Mouse (Mus musculus) CH12.LX (cell line): Measurements from ENCODE around the gene Map2. TPM values are rescaled to one million over a fixed set of nuclear protein-coding genes. Genes with fewer than 3 reads are reported as not detected.

Experiments
- DNase-seq: peaks from one replicate; pipeline ENCODE4 v3.0.0-alpha.2; 2013; ENCODE audit errors: extremely low read depth
- H3K27ac ChIP-seq: 2 replicates; pipeline ENCODE4 v1.5.1; 2012; ENCODE audit warnings: low read depth, mild to moderate bottlenecking, control low read depth, moderate library complexity; ENCODE audit not compliant: insufficient read depth
- H3K27me3 ChIP-seq: replicated peaks from 2 replicates; pipeline ENCODE3; 2012; ENCODE audit warnings: inconsistent platforms
- H3K36me3 ChIP-seq, 2 experiments: replicated peaks in 1 of 2; 2 replicates each; pipeline versions ENCODE3 to v1.6.1; 2012; ENCODE audit warnings: inconsistent platforms in 1 of 2, low read length in 1 of 2, mild to moderate bottlenecking in 1 of 2, mixed read lengths in 1 of 2, moderate library complexity in 1 of 2; ENCODE audit not compliant: control insufficient read depth in 1 of 2, insufficient read depth in 1 of 2
- H3K4me1 ChIP-seq, 2 experiments: 2 replicates each; pipeline ENCODE4 v1.6.1; 2012; ENCODE audit warnings: inconsistent platforms in 1 of 2, moderate library complexity in 1 of 2; ENCODE audit not compliant: insufficient read depth in 2 of 2, control insufficient read depth in 1 of 2
- H3K4me2 ChIP-seq: 2 replicates; pipeline ENCODE4 v1.6.1; 2012; ENCODE audit warnings: low read depth, mild to moderate bottlenecking, control low read depth; ENCODE audit not compliant: poor library complexity, insufficient read depth, severe bottlenecking
- H3K4me3 ChIP-seq, 3 experiments: fragments of 150-350 bp in 1 of 3; sonication (generic) in 1 of 3; replicated peaks in 1 of 3; 2 replicates each; pipeline versions ENCODE3 to v1.5.1; 2011 to 2012; ENCODE audit warnings: low read depth in 2 of 3, low read length in 2 of 3, mild to moderate bottlenecking in 2 of 3, moderate library complexity in 2 of 3, control low read depth in 1 of 3, improper control_type of control experiment in 1 of 3, inconsistent platforms in 1 of 3, mixed read lengths in 1 of 3; ENCODE audit not compliant: poor library complexity in 1 of 3
- H3K79me2 ChIP-seq: replicated peaks from 2 replicates; pipeline ENCODE4 v1.6.1; 2012; ENCODE audit warnings: mild to moderate bottlenecking, moderate library complexity; ENCODE audit not compliant: control insufficient read depth, poor library complexity, insufficient read depth, severe bottlenecking; ENCODE audit errors: extremely low read depth
- H3K9ac ChIP-seq: 2 replicates; pipeline ENCODE4 v1.6.1; 2012; ENCODE audit warnings: low read depth, mild to moderate bottlenecking, control low read depth, moderate library complexity; ENCODE audit not compliant: insufficient read depth
- H3K9me3 ChIP-seq: replicated peaks from 2 replicates; pipeline ENCODE3; 2012; ENCODE audit warnings: low read length, inconsistent platforms, mixed read lengths
- CHD2 ChIP-seq: IDR thresholded peaks from 2 replicates; pipeline ENCODE4 v1.6.1; 2011; ENCODE audit warnings: low read length, improper control_type of control experiment
- CTCF ChIP-seq, 2 experiments: IDR thresholded peaks in 1 of 2; conservative IDR thresholded peaks in 1 of 2; 2 replicates each; pipeline ENCODE4 v1.5.1; 2011 to 2012; ENCODE audit warnings: low read depth in 2 of 2, low read length in 2 of 2, improper control_type of control experiment in 1 of 2, inconsistent platforms in 1 of 2, mild to moderate bottlenecking in 1 of 2, moderate library complexity in 1 of 2
- EP300 ChIP-seq: IDR thresholded peaks from 2 replicates; pipeline ENCODE4 v1.6.1; 2011; ENCODE audit warnings: low read length, improper control_type of control experiment
- ETS1 ChIP-seq: conservative IDR thresholded peaks from 2 replicates; pipeline ENCODE4 v1.6.1; 2012; ENCODE audit warnings: low read depth, mild to moderate bottlenecking, inconsistent platforms, low read length, improper control_type of control experiment, moderate library complexity
- GABPA ChIP-seq: IDR thresholded peaks from 2 replicates; pipeline ENCODE4 v1.6.1; 2012; ENCODE audit warnings: low read depth, low read length, improper control_type of control experiment, inconsistent platforms; ENCODE audit not compliant: insufficient replicate concordance
- HCFC1 ChIP-seq: IDR thresholded peaks from 2 replicates; pipeline ENCODE4 v1.6.1; 2012; ENCODE audit warnings: low read depth, mild to moderate bottlenecking, inconsistent platforms, low read length, improper control_type of control experiment
- IRF4 ChIP-seq: IDR thresholded peaks from 2 replicates; pipeline ENCODE4 v1.6.1; 2014; ENCODE audit warnings: low read depth, mild to moderate bottlenecking, inconsistent platforms, low read length, improper control_type of control experiment
- JUN ChIP-seq: IDR thresholded peaks from 2 replicates; pipeline ENCODE4 v1.6.1; 2011; ENCODE audit warnings: low read depth, mild to moderate bottlenecking, low read length, improper control_type of control experiment, moderate library complexity; ENCODE audit not compliant: insufficient read depth
- JUND ChIP-seq: conservative IDR thresholded peaks from 2 replicates; pipeline ENCODE4 v1.6.1; 2011; ENCODE audit warnings: low read depth, low read length, improper control_type of control experiment
- KAT2A ChIP-seq: IDR thresholded peaks from 2 replicates; pipeline ENCODE4 v1.6.1; 2012; ENCODE audit warnings: low read length, improper control_type of control experiment, inconsistent platforms; ENCODE audit not compliant: insufficient replicate concordance
- MAX ChIP-seq: IDR thresholded peaks from 2 replicates; pipeline ENCODE4 v1.6.1; 2011; ENCODE audit warnings: low read length, improper control_type of control experiment
- MAZ ChIP-seq: IDR thresholded peaks from 2 replicates; pipeline ENCODE4 v1.6.1; 2012; ENCODE audit warnings: low read depth, mild to moderate bottlenecking, inconsistent platforms, low read length, improper control_type of control experiment, moderate library complexity
- MEF2A ChIP-seq: IDR thresholded peaks from 2 replicates; pipeline ENCODE4 v1.6.1; 2014; ENCODE audit warnings: low read depth, mild to moderate bottlenecking, inconsistent platforms, low read length, improper control_type of control experiment, borderline replicate concordance
- MXI1 ChIP-seq: IDR thresholded peaks from 2 replicates; pipeline ENCODE4 v1.6.1; 2011; ENCODE audit warnings: mild to moderate bottlenecking, low read depth, low read length, improper control_type of control experiment
- NELFE ChIP-seq: IDR thresholded peaks from 2 replicates; pipeline ENCODE4 v1.6.1; 2011; ENCODE audit warnings: low read depth, low read length, improper control_type of control experiment
- NRF1 ChIP-seq: IDR thresholded peaks from 2 replicates; pipeline ENCODE4 v1.6.1; 2014; ENCODE audit warnings: low read depth, mild to moderate bottlenecking, inconsistent platforms, low read length, improper control_type of control experiment, moderate library complexity
- PAX5 ChIP-seq: IDR thresholded peaks from 2 replicates; pipeline ENCODE4 v1.6.1; 2012; ENCODE audit warnings: low read length, inconsistent platforms, mixed read lengths
- POLR2AphosphoS2 ChIP-seq: IDR thresholded peaks from 2 replicates; pipeline ENCODE4 v1.6.1; 2011; ENCODE audit warnings: low read depth, low read length, improper control_type of control experiment
- RCOR1 ChIP-seq: conservative IDR thresholded peaks from 2 replicates; pipeline ENCODE4 v1.6.1; 2012; ENCODE audit warnings: low read depth, mild to moderate bottlenecking, inconsistent platforms, low read length, improper control_type of control experiment
- SIN3A ChIP-seq: IDR thresholded peaks from 2 replicates; pipeline ENCODE4 v1.6.1; 2012; ENCODE audit warnings: low read length, improper control_type of control experiment, inconsistent platforms
- TCF12 ChIP-seq: IDR thresholded peaks from 2 replicates; pipeline ENCODE4 v1.6.1; 2014; ENCODE audit warnings: low read depth, mild to moderate bottlenecking, inconsistent platforms, low read length, improper control_type of control experiment
- UBTF ChIP-seq: IDR thresholded peaks from 2 replicates; pipeline ENCODE4 v1.6.1; 2012; ENCODE audit warnings: low read depth, mild to moderate bottlenecking, inconsistent platforms, low read length, improper control_type of control experiment, moderate library complexity
- USF1 ChIP-seq: IDR thresholded peaks from 2 replicates; pipeline ENCODE4 v1.6.1; 2014; ENCODE audit warnings: low read depth, mild to moderate bottlenecking, inconsistent platforms, low read length, improper control_type of control experiment
- ZC3H11A ChIP-seq: IDR thresholded peaks from 2 replicates; pipeline ENCODE4 v1.6.1; 2012; ENCODE audit warnings: low read depth, mild to moderate bottlenecking, inconsistent platforms, low read length, improper control_type of control experiment
- ZKSCAN1 ChIP-seq: IDR thresholded peaks from 2 replicates; pipeline ENCODE4 v1.6.1; 2012; ENCODE audit warnings: low read depth, inconsistent platforms, low read length, improper control_type of control experiment, borderline replicate concordance
- ZMIZ1 ChIP-seq: IDR thresholded peaks from 2 replicates; pipeline ENCODE4 v1.6.1; 2012; ENCODE audit warnings: low read depth, mild to moderate bottlenecking, inconsistent platforms, low read length, improper control_type of control experiment
- dilution Hi-C: fragments of 300-500 bp; cut with MboI; formaldehyde crosslinking; loops from 2 replicates; pipeline ENCODE4 v1.14.3; 2020; ENCODE audit warnings: low sequenced_read_pairs; ENCODE audit not compliant: extremely low pct_unique_long_range_greater_than_20kb, extremely low pct_ligation_motif_present
- in situ Hi-C: fragments of 300-500 bp; cut with MboI; formaldehyde crosslinking; loops from 3 replicates; pipeline ENCODE4 v1.14.3; 2019; ENCODE audit warnings: low sequenced_read_pairs, low pct_ligation_motif_present, low pct_unique_long_range_greater_than_20kb, mixed read lengths
- polyA plus RNA-seq: library from polyadenylated mRNA; unstranded; fragments of >175 nt; gene quantifications from 2 replicates; pipeline ENCODE4 v1.2.1, GENCODE M21; 2012; ENCODE audit warnings: low read depth; ENCODE audit not compliant: insufficient read length
- total RNA-seq, 2 experiments: library from RNA; depleted of rRNA; stranded (reverse); fragments of 300-350 nt in 1 of 2; fragments of >200 nt in 1 of 2; gene quantifications; 2 replicates each; pipeline ENCODE4 v1.2.3; 2012 to 2014

Map2 gene
- total and polyA plus RNA-seq, 3 experiments, result 1.5 to 6.5 (median 5.9) TPM

DNA sequence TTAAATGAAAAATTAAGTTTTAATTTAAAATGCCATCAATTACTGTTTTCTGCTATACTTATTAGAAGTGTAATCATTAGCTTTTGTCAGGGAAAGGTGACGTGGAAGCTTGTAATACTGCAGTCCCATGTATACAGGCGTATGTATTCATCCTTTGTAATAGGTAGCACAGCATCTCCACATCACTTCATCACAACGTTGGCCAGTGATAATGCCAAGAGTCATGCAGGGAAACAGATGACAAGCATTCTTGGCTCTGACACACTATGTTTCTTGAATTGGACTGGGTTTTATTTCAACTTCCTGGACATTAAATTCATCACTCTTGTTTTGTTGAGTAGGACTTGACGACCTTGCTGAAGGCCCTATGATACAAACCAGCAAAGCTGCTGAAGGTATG, 113.9 kb downstream of the Map2 start:
- dilution Hi-C loops, result no loop called here
- H3K79me2 ChIP-seq, result no peaks in the 10 kb centered on the region
- no peaks in the 10 kb centered on the region for H3K27me3 ChIP-seq
- no peak for TF ChIP-seq ZKSCAN1
- TF ChIP-seq PAX5, result no peak
- no peak for TF ChIP-seq HCFC1
- no peak for TF ChIP-seq ZC3H11A
- TF ChIP-seq NELFE, result no peak
- no peak for TF ChIP-seq MAX
- no peak for TF ChIP-seq USF1
- no peak for TF ChIP-seq UBTF
- no peak for TF ChIP-seq SIN3A
- TF ChIP-seq JUND, result no peak
- no peak for TF ChIP-seq MEF2A
- no peak for TF ChIP-seq RCOR1
- TF ChIP-seq IRF4, result no peak
- TF ChIP-seq TCF12, result no peak
- no peak for TF ChIP-seq NRF1
- TF ChIP-seq GABPA, result no peak
- H3K4me1 ChIP-seq, result no peaks in the 10 kb centered on the region
- no peak overlapping the region for H3K4me3 ChIP-seq
- H3K4me2 ChIP-seq, result no peak overlapping the region
- in situ Hi-C loops, result no loop called here
- H3K9ac ChIP-seq, result no peak overlapping the region
- no peak for DNase-seq
- H3K9me3 ChIP-seq, result no peaks in the 10 kb centered on the region
- H3K36me3 ChIP-seq, result no peaks in the 10 kb centered on the region
- H3K27ac ChIP-seq, result no peak overlapping the region

- Histone ChIP-seq H3K36me3 (no peaks in the 10 kb centered on the region), H3K4me3 (no peak overlapping the region), H3K9ac (no peak overlapping the region), H3K27me3 (no peaks in the 10 kb centered on the region), H3K4me2 (no peak overlapping the region), H3K79me2 (no peaks in the 10 kb centered on the region), H3K9me3 (no peaks in the 10 kb centered on the region), H3K4me1 (no peaks in the 10 kb centered on the region), H3K27ac (no peak overlapping the region)
- in situ Hi-C loops, result no loop called here
- no peak for TF ChIP-seq MAX
- TF ChIP-seq EP300, result no peak
- TF ChIP-seq CHD2, result no peak
- TF ChIP-seq JUN, result no peak
- TF ChIP-seq ZMIZ1, result no peak
- no peak for TF ChIP-seq RCOR1
- no peak for TF ChIP-seq CTCF (conservative IDR thresholded peaks at IDR 0.05 in 1 of 2, IDR thresholded peaks at IDR 0.05 in 1 of 2; ENCODE audit: low read depth in 2 of 2, low read length in 2 of 2)
- no peak for TF ChIP-seq ETS1
- TF ChIP-seq UBTF, result no peak
- no peak for TF ChIP-seq KAT2A
- no peak for TF ChIP-seq NRF1
- no peak for TF ChIP-seq MXI1
- TF ChIP-seq POLR2AphosphoS2, result no peak
- no peak for TF ChIP-seq MAZ
- DNase-seq, result no peak
- dilution Hi-C loops, result no loop called here
Observed at GRCm38 (mm10) chr1:66292121-66292881, 117.2 kb downstream of the Map2 start.
